Mouse (Mus musculus): ENCODE data around the gene Ppp2r5c. TPM values are rescaled to one million over a fixed set of nuclear protein-coding genes. Genes with fewer than 3 reads are reported as not detected.

Gene Ppp2r5c
- total and polyA plus RNA-seq, 3 experiments: 72.0 to 100.0 (median 93.9) TPM

GRCm38 (mm10) chr12:110476561-110476960 is 29.6 kb downstream of the Ppp2r5c start:
- no peaks in the 10 kb centered on the region; a peak in 1 of 4 replicates for H3K4me1 ChIP-seq (ENCODE audit: control insufficient read depth in 1 of 2, insufficient read depth in 2 of 2, low read length in 2 of 2)
- TF ChIP-seq ZMIZ1 (IDR thresholded peaks at IDR 0.05; ENCODE audit: low read depth, low read length) (no peak), MYB (IDR thresholded peaks at IDR 0.05; ENCODE audit: low read depth, low read length) (no peak), TCF12 (IDR thresholded peaks at IDR 0.05; ENCODE audit: low read depth, low read length) (no peak), POLR2AphosphoS5 (IDR thresholded peaks at IDR 0.05; ENCODE audit: borderline replicate concordance, low read depth, low read length) (no peak), ZKSCAN1 (IDR thresholded peaks at IDR 0.05; ENCODE audit: low read depth, low read length) (no peak), RAD21 (IDR thresholded peaks at IDR 0.05; ENCODE audit: low read depth, low read length) (no peak), KAT2A (conservative IDR thresholded peaks at IDR 0.05; ENCODE audit: low read depth, low read length) (no peak), CHD2 (IDR thresholded peaks at IDR 0.05; ENCODE audit: low read length) (no peak), SIN3A (IDR thresholded peaks at IDR 0.05; ENCODE audit: low read length) (no peak)
- H3K27ac ChIP-seq (ENCODE audit: control insufficient read depth, low read depth, low read length): no peak overlapping the region

GRCm38 (mm10) chr12:110477906-110478305 is 31.0 kb downstream of the Ppp2r5c start:
- TF ChIP-seq HCFC1 (IDR thresholded peaks at IDR 0.05; ENCODE audit: low read depth, low read length): no peak
- no peak for TF ChIP-seq MXI1 (IDR thresholded peaks at IDR 0.05; ENCODE audit: low read depth, low read length)
- TF ChIP-seq UBTF (IDR thresholded peaks at IDR 0.05; ENCODE audit: borderline replicate concordance, insufficient read depth, low read depth, low read length): no peak
- TF ChIP-seq ZMIZ1 (IDR thresholded peaks at IDR 0.05; ENCODE audit: low read depth, low read length): no peak
- no peaks in the 10 kb centered on the region for H3K9me3 ChIP-seq (replicated peaks; ENCODE audit: insufficient read depth, low read length)
- H3K9ac ChIP-seq (ENCODE audit: control insufficient read depth, low read depth, low read length, poor library complexity, severe bottlenecking): no peak overlapping the region
- H3K79me2 ChIP-seq (ENCODE audit: control insufficient read depth, insufficient read depth, low read length, poor library complexity): no peaks in the 10 kb centered on the region
- DNase-seq (ENCODE audit: low read depth, low spot score): no peak
- no peak overlapping the region for H3K27ac ChIP-seq (ENCODE audit: control insufficient read depth, low read depth, low read length)
- no peaks in the 10 kb centered on the region for H3K27me3 ChIP-seq (ENCODE audit: control insufficient read depth in 1 of 2, insufficient read depth in 2 of 2, low read length in 2 of 2)
- no peaks in the 10 kb centered on the region; a peak in 2 of 4 replicates for H3K36me3 ChIP-seq (ENCODE audit: control insufficient read depth in 1 of 2, insufficient read depth in 2 of 2, low read length in 2 of 2)
- no peak overlapping the region for H3K4me3 ChIP-seq (ENCODE audit: control insufficient read depth in 1 of 2, insufficient read depth in 1 of 2, low read depth in 2 of 2, low read length in 2 of 2)
- no peaks in the 10 kb centered on the region; a peak in 1 of 4 replicates for H3K4me1 ChIP-seq (ENCODE audit: control insufficient read depth in 1 of 2, insufficient read depth in 2 of 2, low read length in 2 of 2)

More at GRCm38 (mm10) chr12:110476561-110476960, 29.6 kb downstream of the Ppp2r5c start:
- Histone ChIP-seq H3K4me3 (ENCODE audit: control insufficient read depth in 1 of 2, insufficient read depth in 1 of 2, low read depth in 2 of 2, low read length in 2 of 2) (no peak overlapping the region), H3K79me2 (ENCODE audit: control insufficient read depth, insufficient read depth, low read length, poor library complexity) (no peaks in the 10 kb centered on the region), H3K36me3 (ENCODE audit: control insufficient read depth in 1 of 2, insufficient read depth in 2 of 2, low read length in 2 of 2) (no peaks in the 10 kb centered on the region; a peak in 2 of 4 replicates), H3K27me3 (ENCODE audit: control insufficient read depth in 1 of 2, insufficient read depth in 2 of 2, low read length in 2 of 2) (no peaks in the 10 kb centered on the region), H3K9ac (ENCODE audit: control insufficient read depth, low read depth, low read length, poor library complexity, severe bottlenecking) (no peak overlapping the region), H3K9me3 (replicated peaks; ENCODE audit: insufficient read depth, low read length) (no peaks in the 10 kb centered on the region)
- no peak for DNase-seq (ENCODE audit: low read depth, low spot score)

- no peak overlapping the region for H3K9ac ChIP-seq (ENCODE audit: control insufficient read depth, low read depth, low read length, poor library complexity, severe bottlenecking)
- no peaks in the 10 kb centered on the region; the same call in 1 of the 2 replicates for H3K79me2 ChIP-seq (ENCODE audit: control insufficient read depth, insufficient read depth, low read length, poor library complexity)
- no peak overlapping the region for H3K4me3 ChIP-seq (ENCODE audit: control insufficient read depth in 1 of 2, insufficient read depth in 1 of 2, low read depth in 2 of 2, low read length in 2 of 2)
- no peak for DNase-seq (ENCODE audit: low read depth, low spot score)
- no peaks in the 10 kb centered on the region for H3K9me3 ChIP-seq (replicated peaks; ENCODE audit: insufficient read depth, low read length)
- no peak overlapping the region for H3K27ac ChIP-seq (ENCODE audit: control insufficient read depth, low read depth, low read length)
- no peaks in the 10 kb centered on the region; a peak in 2 of 4 replicates for H3K36me3 ChIP-seq (ENCODE audit: control insufficient read depth in 1 of 2, insufficient read depth in 2 of 2, low read length in 2 of 2)
- H3K27me3 ChIP-seq (ENCODE audit: control insufficient read depth in 1 of 2, insufficient read depth in 2 of 2, low read length in 2 of 2): no peaks in the 10 kb centered on the region
- no peaks in the 10 kb centered on the region; a peak in 1 of 4 replicates for H3K4me1 ChIP-seq (ENCODE audit: control insufficient read depth in 1 of 2, insufficient read depth in 2 of 2, low read length in 2 of 2)
- TF ChIP-seq POLR2AphosphoS2 (IDR thresholded peaks at IDR 0.05; ENCODE audit: low read length): no peak
- no peak for TF ChIP-seq MAFK (IDR thresholded peaks at IDR 0.05; ENCODE audit: borderline replicate concordance, low read depth, low read length)
- TF ChIP-seq KAT2A (conservative IDR thresholded peaks at IDR 0.05; ENCODE audit: low read depth, low read length): no peak
- TF ChIP-seq RAD21 (IDR thresholded peaks at IDR 0.05; ENCODE audit: low read depth, low read length): no peak
- TF ChIP-seq POLR2AphosphoS5 (IDR thresholded peaks at IDR 0.05; ENCODE audit: borderline replicate concordance, low read depth, low read length): no peak
- no peak for TF ChIP-seq CHD1 (IDR thresholded peaks at IDR 0.05; ENCODE audit: low read depth, low read length)
- no peak for TF ChIP-seq TBP (IDR thresholded peaks at IDR 0.05; ENCODE audit: low read depth, low read length)
- no peak for TF ChIP-seq MYC (IDR thresholded peaks at IDR 0.05; ENCODE audit: low read depth, low read length)
- TF ChIP-seq JUND (IDR thresholded peaks at IDR 0.05; ENCODE audit: low read depth, low read length): no peak
- no peak for TF ChIP-seq USF2 (IDR thresholded peaks at IDR 0.05; ENCODE audit: borderline replicate concordance in 1 of 2, insufficient read depth in 1 of 2, low read depth in 1 of 2, low read length in 2 of 2)
- TF ChIP-seq NELFE (IDR thresholded peaks at IDR 0.05; ENCODE audit: low read depth, low read length): no peak
- no peak for TF ChIP-seq EP300 (IDR thresholded peaks at IDR 0.05; ENCODE audit: low read depth in 1 of 2, low read length in 2 of 2)
- TF ChIP-seq MYB (IDR thresholded peaks at IDR 0.05; ENCODE audit: low read depth, low read length): no peak
- no peak for TF ChIP-seq TCF12 (IDR thresholded peaks at IDR 0.05; ENCODE audit: low read depth, low read length)
- TF ChIP-seq ELF1 (IDR thresholded peaks at IDR 0.05; ENCODE audit: low read depth, low read length): no peak
- TF ChIP-seq ZNF384 (IDR thresholded peaks at IDR 0.05; ENCODE audit: low read depth, low read length): no peak
- TF ChIP-seq NRF1 (IDR thresholded peaks at IDR 0.05; ENCODE audit: insufficient read depth, low read depth, low read length, poor library complexity, severe bottlenecking): no peak
- TF ChIP-seq RCOR1 (IDR thresholded peaks at IDR 0.05; ENCODE audit: low read depth, low read length): no peak
Measured at GRCm38 (mm10) chr12:110478601-110479008, 31.7 kb downstream of the Ppp2r5c start.

Measured in MEL (cell line).